Mouse (Mus musculus): ENCODE measurements around the gene Rbfox2. TPM values are rescaled to one million over a fixed set of nuclear protein-coding genes. Genes with fewer than 3 reads are reported as not detected.

The Rbfox2 gene
- polyA plus RNA-seq, 1 experiment: 253 TPM

GRCm38 (mm10) chr15:77213829-77214228 is 93.0 kb downstream of the Rbfox2 start:
- TF ChIP-seq POLR2A (IDR thresholded peaks at IDR 0.05; ENCODE audit: low read depth, low read length) (no peak), CTCF (IDR thresholded peaks at IDR 0.05; ENCODE audit: borderline replicate concordance, insufficient read depth, low read length) (no peak)
- Histone ChIP-seq H3K4me1 (ENCODE audit: control insufficient read depth, insufficient read depth, low read length) (peaks cover 38% of the 10 kb centered on the region), H3K4me3 (ENCODE audit: insufficient read depth, low read length) (no peak overlapping the region), H3K27ac (ENCODE audit: insufficient read depth, low read length) (peak overlapping the region; percentile 94)

GRCm38 (mm10) chr15:77212818-77213217 is 94.0 kb downstream of the Rbfox2 start:
- TF ChIP-seq POLR2A (IDR thresholded peaks at IDR 0.05; ENCODE audit: low read depth, low read length): no peak
- no peak for TF ChIP-seq CTCF (IDR thresholded peaks at IDR 0.05; ENCODE audit: borderline replicate concordance, insufficient read depth, low read length)
- peaks cover 33% of the 10 kb centered on the region for H3K4me1 ChIP-seq (ENCODE audit: control insufficient read depth, insufficient read depth, low read length)
- no peak overlapping the region for H3K4me3 ChIP-seq (ENCODE audit: insufficient read depth, low read length)
- peak overlapping the region; percentile 30; the same call in 1 of the 2 replicates for H3K27ac ChIP-seq (ENCODE audit: insufficient read depth, low read length)

- H3K4me3 ChIP-seq (ENCODE audit: insufficient read depth, low read length): no peak overlapping the region
- TF ChIP-seq CTCF (IDR thresholded peaks at IDR 0.05; ENCODE audit: borderline replicate concordance, insufficient read depth, low read length): no peak
- no peak for TF ChIP-seq POLR2A (IDR thresholded peaks at IDR 0.05; ENCODE audit: low read depth, low read length)
- peaks cover 28% of the 10 kb centered on the region for H3K4me1 ChIP-seq (ENCODE audit: control insufficient read depth, insufficient read depth, low read length)
- no peak overlapping the region for H3K27ac ChIP-seq (ENCODE audit: insufficient read depth, low read length)
Measured at GRCm38 (mm10) chr15:77212217-77212757, 94.5 kb downstream of the Rbfox2 start.

- H3K4me1 ChIP-seq (ENCODE audit: control insufficient read depth, insufficient read depth, low read length): peaks cover 14% of the 10 kb centered on the region; the same call in 1 of the 2 replicates
- no peak for TF ChIP-seq CTCF (IDR thresholded peaks at IDR 0.05; ENCODE audit: borderline replicate concordance, insufficient read depth, low read length)
- TF ChIP-seq POLR2A (IDR thresholded peaks at IDR 0.05; ENCODE audit: low read depth, low read length): no peak
Measured at GRCm38 (mm10) chr15:77206996-77207395, 99.8 kb downstream of the Rbfox2 start.

GRCm38 (mm10) chr15:77204951-77205350 is 101.9 kb downstream of the Rbfox2 start:
- Histone ChIP-seq H3K4me1 (ENCODE audit: control insufficient read depth, insufficient read depth, low read length) (peaks cover 14% of the 10 kb centered on the region), H3K4me3 (ENCODE audit: insufficient read depth, low read length) (no peak overlapping the region), H3K27ac (ENCODE audit: insufficient read depth, low read length) (no peak overlapping the region)
- TF ChIP-seq CTCF (IDR thresholded peaks at IDR 0.05; ENCODE audit: borderline replicate concordance, insufficient read depth, low read length) (no peak), POLR2A (IDR thresholded peaks at IDR 0.05; ENCODE audit: low read depth, low read length) (no peak)

More at GRCm38 (mm10) chr15:77206996-77207395, 99.8 kb downstream of the Rbfox2 start:
- H3K4me3 ChIP-seq (ENCODE audit: insufficient read depth, low read length): no peak overlapping the region
- H3K27ac ChIP-seq (ENCODE audit: insufficient read depth, low read length): no peak overlapping the region

DNA sequence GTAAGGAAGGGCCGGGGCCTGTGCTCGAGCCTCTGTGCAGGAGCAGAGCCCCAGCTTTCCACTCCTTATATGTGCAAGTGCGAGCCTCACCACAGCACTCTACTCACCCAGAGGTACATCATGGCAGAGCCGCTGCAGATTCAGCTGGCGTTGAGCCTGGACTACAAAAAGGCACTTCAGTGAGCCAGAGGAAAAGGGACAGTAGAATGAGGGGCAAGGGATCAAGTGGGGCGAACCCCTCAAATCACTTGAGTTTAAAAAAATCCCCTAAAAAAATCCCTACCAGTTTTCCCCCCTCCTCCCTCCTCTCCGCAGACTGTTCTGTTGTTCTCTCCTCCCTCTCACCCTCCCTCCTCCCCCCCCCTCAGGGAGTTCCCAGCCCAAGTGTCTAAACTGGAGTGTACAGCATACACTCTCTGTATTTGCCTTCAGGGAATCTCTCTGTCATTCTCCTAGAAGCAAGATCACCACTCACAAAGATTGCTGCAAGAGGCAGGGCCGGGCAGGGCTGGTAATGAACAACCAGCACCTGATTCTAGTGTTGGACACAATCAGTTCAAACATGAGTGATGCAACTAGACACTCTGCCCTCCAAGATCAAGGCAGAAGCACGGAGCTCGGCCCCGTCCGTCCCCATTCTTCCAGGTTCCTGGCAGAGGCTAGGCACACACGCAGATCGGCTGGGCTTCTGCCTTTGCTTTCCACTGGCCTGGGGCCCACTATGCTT is 103.4 kb downstream of the Rbfox2 start:
- Histone ChIP-seq H3K4me1 (ENCODE audit: control insufficient read depth, insufficient read depth, low read length) (peaks cover 14% of the 10 kb centered on the region), H3K27ac (ENCODE audit: insufficient read depth, low read length) (no peak overlapping the region), H3K4me3 (ENCODE audit: insufficient read depth, low read length) (no peak overlapping the region)
- TF ChIP-seq POLR2A (IDR thresholded peaks at IDR 0.05; ENCODE audit: low read depth, low read length) (no peak), CTCF (IDR thresholded peaks at IDR 0.05; ENCODE audit: borderline replicate concordance, insufficient read depth, low read length) (no peak)

DNA sequence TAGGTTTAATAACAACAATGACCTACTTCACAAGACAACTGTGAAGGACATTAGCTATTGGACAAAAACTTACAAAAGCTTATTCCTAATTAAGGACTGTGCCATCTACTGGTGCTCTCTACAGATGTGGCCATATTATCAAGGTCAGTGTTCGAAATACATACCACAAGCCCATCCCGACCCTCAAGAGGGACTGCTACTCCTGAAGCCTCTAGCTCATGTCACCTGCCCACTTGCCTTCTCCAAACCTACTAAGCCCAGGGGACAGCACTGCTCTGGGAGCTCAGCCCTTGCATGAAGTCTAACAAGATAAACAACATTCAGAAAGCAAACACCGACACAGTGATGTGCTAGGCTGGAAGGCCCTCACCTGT is 103.9 kb downstream of the Rbfox2 start:
- Histone ChIP-seq H3K4me1 (ENCODE audit: control insufficient read depth, insufficient read depth, low read length) (peaks cover 14% of the 10 kb centered on the region), H3K4me3 (ENCODE audit: insufficient read depth, low read length) (no peak overlapping the region)
- no peak for TF ChIP-seq CTCF (IDR thresholded peaks at IDR 0.05; ENCODE audit: borderline replicate concordance, insufficient read depth, low read length)
- no peak for TF ChIP-seq POLR2A (IDR thresholded peaks at IDR 0.05; ENCODE audit: low read depth, low read length)

GRCm38 (mm10) chr15:77202223-77202622 is 104.6 kb downstream of the Rbfox2 start:
- no peak overlapping the region for H3K4me3 ChIP-seq (ENCODE audit: insufficient read depth, low read length)
- no peak overlapping the region for H3K27ac ChIP-seq (ENCODE audit: insufficient read depth, low read length)
- peaks cover 14% of the 10 kb centered on the region for H3K4me1 ChIP-seq (ENCODE audit: control insufficient read depth, insufficient read depth, low read length)
- TF ChIP-seq CTCF (IDR thresholded peaks at IDR 0.05; ENCODE audit: borderline replicate concordance, insufficient read depth, low read length) (no peak), POLR2A (IDR thresholded peaks at IDR 0.05; ENCODE audit: low read depth, low read length) (no peak)

More for the DNA sequence above, 103.9 kb downstream of the Rbfox2 start:
- no peak overlapping the region for H3K27ac ChIP-seq (ENCODE audit: insufficient read depth, low read length)

DNA sequence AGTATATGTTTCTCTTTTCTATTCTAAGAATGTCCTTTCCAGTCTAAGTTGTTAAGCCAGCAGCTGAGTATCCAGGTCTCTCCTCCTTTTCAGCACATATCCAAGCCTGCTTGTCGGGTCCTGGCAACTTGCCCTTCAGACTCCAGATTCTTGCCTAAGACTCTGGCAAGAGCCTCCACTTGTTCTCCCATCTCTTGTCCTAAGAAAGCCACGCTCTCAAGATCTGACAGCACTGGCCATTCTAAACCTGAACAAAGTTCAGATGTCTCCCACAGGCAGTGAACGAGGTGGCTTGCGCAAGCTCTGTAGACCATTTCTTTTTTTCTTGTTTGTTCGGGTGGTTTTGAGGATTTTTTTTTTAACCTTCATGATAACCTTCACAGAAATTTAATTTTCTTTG is 110.0 kb downstream of the Rbfox2 start:
- no peak for TF ChIP-seq CTCF (IDR thresholded peaks at IDR 0.05; ENCODE audit: borderline replicate concordance, insufficient read depth, low read length)
- no peak for TF ChIP-seq POLR2A (IDR thresholded peaks at IDR 0.05; ENCODE audit: low read depth, low read length)
- no peak overlapping the region for H3K27ac ChIP-seq (ENCODE audit: insufficient read depth, low read length)
- peaks cover 14% of the 10 kb centered on the region for H3K4me1 ChIP-seq (ENCODE audit: control insufficient read depth, insufficient read depth, low read length)
- no peak overlapping the region for H3K4me3 ChIP-seq (ENCODE audit: insufficient read depth, low read length)

GRCm38 (mm10) chr15:77196001-77196400 is 110.8 kb downstream of the Rbfox2 start:
- H3K4me3 ChIP-seq (ENCODE audit: insufficient read depth, low read length): no peak overlapping the region
- H3K27ac ChIP-seq (ENCODE audit: insufficient read depth, low read length): no peak overlapping the region
- TF ChIP-seq CTCF (IDR thresholded peaks at IDR 0.05; ENCODE audit: borderline replicate concordance, insufficient read depth, low read length) (no peak), POLR2A (IDR thresholded peaks at IDR 0.05; ENCODE audit: low read depth, low read length) (no peak)
- peaks cover 14% of the 10 kb centered on the region for H3K4me1 ChIP-seq (ENCODE audit: control insufficient read depth, insufficient read depth, low read length)
